Mouse (Mus musculus): ENCODE measurements around the gene Kdm2b. TPM values are rescaled to one million over a fixed set of nuclear protein-coding genes. Genes with fewer than 3 reads are reported as not detected.
A peak's percentile ranks its signal among the peaks of the same experiment; 100 is the strongest.

The Kdm2b gene
- polyA plus RNA-seq, 1 experiment from 2014 or later, result 7.6 TPM

- ATAC-seq, result peak; percentile 28
- Histone ChIP-seq H3K36me3 (ENCODE audit: control insufficient read depth, insufficient read depth) (0 out of 2 replicates have a peak, but pooled peaks cover 4% of the 10 kb centered on the region), H3K9ac (ENCODE audit: low read depth, low read length) (peak overlapping the region; percentile 34; the same call in 1 of the 2 replicates), H3K27me3 (replicated peaks; ENCODE audit: control insufficient read depth, insufficient read depth, low read length) (no peaks in the 10 kb centered on the region; the same call in 1 of the 2 replicates), H3K4me3 (ENCODE audit: low read depth, low read length) (peak overlapping the region; percentile 43), H3K27ac (ENCODE audit: low read depth, low read length) (no peak overlapping the region), H3K4me1 (replicated peaks; ENCODE audit: control insufficient read depth, insufficient read depth, low read length) (peaks cover 7% of the 10 kb centered on the region; the same call in 1 of the 2 replicates), H3K4me2 (replicated peaks; ENCODE audit: low read depth) (peak overlapping the region; percentile 86), H3K9me3 (ENCODE audit: control insufficient read depth) (no peaks in the 10 kb centered on the region)
- peak; percentile 16; the same call in 1 of the 2 replicates for TF ChIP-seq CTCF (IDR thresholded peaks at IDR 0.05; ENCODE audit: low read depth)
- 5% methylated on average over 55 of the region's 59 CpGs for WGBS
These were observed 37.5 kb downstream of the Kdm2b start for GRCm38 (mm10) chr5:122951913-122952641.

- WGBS, result 8% methylated on average over 30 of the region's 30 CpGs
- H3K27me3 ChIP-seq (replicated peaks; ENCODE audit: control insufficient read depth, insufficient read depth, low read length), result no peaks in the 10 kb centered on the region; the same call in 1 of the 2 replicates
- TF ChIP-seq CTCF (IDR thresholded peaks at IDR 0.05; ENCODE audit: low read depth), result 0 out of 2 replicates have a peak, but pooled peaks have one; percentile 1
- peaks cover 9% of the 10 kb centered on the region; the same call in 1 of the 2 replicates for H3K36me3 ChIP-seq (ENCODE audit: control insufficient read depth, insufficient read depth)
- peaks cover 7% of the 10 kb centered on the region; the same call in 1 of the 2 replicates for H3K4me1 ChIP-seq (replicated peaks; ENCODE audit: control insufficient read depth, insufficient read depth, low read length)
- no peak overlapping the region for H3K27ac ChIP-seq (ENCODE audit: low read depth, low read length)
- peak; percentile 64 for ATAC-seq
- H3K9me3 ChIP-seq (ENCODE audit: control insufficient read depth), result no peaks in the 10 kb centered on the region
- peak overlapping the region; percentile 86 for H3K4me2 ChIP-seq (replicated peaks; ENCODE audit: low read depth)
- H3K9ac ChIP-seq (ENCODE audit: low read depth, low read length), result no peak overlapping the region
- H3K4me3 ChIP-seq (ENCODE audit: low read depth, low read length), result peak overlapping the region; percentile 43
These were observed 38.3 kb downstream of the Kdm2b start for GRCm38 (mm10) chr5:122951056-122951912.

DNA sequence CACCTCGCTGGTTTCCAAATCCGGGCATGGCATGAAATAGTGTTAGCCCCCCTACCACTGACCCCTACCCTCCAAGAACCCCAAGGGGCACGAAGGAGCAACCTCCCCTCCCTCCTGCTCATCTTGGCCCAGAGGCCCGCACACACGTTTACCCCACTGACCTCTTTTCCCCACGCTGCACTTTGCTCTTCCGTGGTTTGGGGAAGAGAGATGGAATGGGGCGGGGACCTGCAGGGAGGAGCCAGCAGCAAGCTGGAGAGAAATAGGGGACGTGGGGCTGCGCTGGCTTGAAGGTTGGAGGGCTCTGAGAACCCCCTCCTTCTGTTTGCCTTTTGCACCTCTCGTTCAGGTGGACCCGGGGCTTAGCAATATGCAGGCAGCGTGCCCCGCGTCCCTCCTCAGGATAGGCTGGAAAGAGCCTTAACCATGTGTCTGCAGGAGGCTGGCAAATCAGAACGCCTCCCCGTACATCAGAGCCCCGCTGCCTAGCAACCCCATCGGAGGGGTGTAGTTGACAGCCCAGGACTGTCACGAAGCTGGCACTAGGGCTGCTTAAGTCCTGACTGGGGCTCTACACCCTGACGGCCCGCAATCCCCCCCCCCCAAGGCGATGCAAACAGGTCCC, 39.2 kb downstream of the Kdm2b start:
- no peak overlapping the region for H3K27ac ChIP-seq (ENCODE audit: low read depth, low read length)
- no peak overlapping the region for H3K9ac ChIP-seq (ENCODE audit: low read depth, low read length)
- peaks cover 7% of the 10 kb centered on the region; the same call in 1 of the 2 replicates for H3K4me1 ChIP-seq (replicated peaks; ENCODE audit: control insufficient read depth, insufficient read depth, low read length)
- peak overlapping the region; percentile 86 for H3K4me2 ChIP-seq (replicated peaks; ENCODE audit: low read depth)
- H3K4me3 ChIP-seq (ENCODE audit: low read depth, low read length), result peak overlapping the region; percentile 43; the same call in 1 of the 2 replicates
- H3K36me3 ChIP-seq (ENCODE audit: control insufficient read depth, insufficient read depth), result peaks cover 9% of the 10 kb centered on the region; the same call in 1 of the 2 replicates
- H3K9me3 ChIP-seq (ENCODE audit: control insufficient read depth), result no peaks in the 10 kb centered on the region
- 24% methylated on average over 23 of the region's 23 CpGs for WGBS
- no peak for TF ChIP-seq CTCF (IDR thresholded peaks at IDR 0.05; ENCODE audit: low read depth)
- ATAC-seq, result peak; percentile 30; the same call in 1 of the 2 replicates
- H3K27me3 ChIP-seq (replicated peaks; ENCODE audit: control insufficient read depth, insufficient read depth, low read length), result no peaks in the 10 kb centered on the region; the same call in 1 of the 2 replicates

GRCm38 (mm10) chr5:122949101-122949500, 40.5 kb downstream of the Kdm2b start:
- no peak for ATAC-seq
- no peak for TF ChIP-seq CTCF (IDR thresholded peaks at IDR 0.05; ENCODE audit: low read depth)
- Histone ChIP-seq H3K9ac (ENCODE audit: low read depth, low read length) (no peak overlapping the region), H3K4me3 (ENCODE audit: low read depth, low read length) (no peak overlapping the region), H3K27ac (ENCODE audit: low read depth, low read length) (no peak overlapping the region), H3K27me3 (replicated peaks; ENCODE audit: control insufficient read depth, insufficient read depth, low read length) (no peaks in the 10 kb centered on the region; the same call in 1 of the 2 replicates), H3K9me3 (ENCODE audit: control insufficient read depth) (no peaks in the 10 kb centered on the region), H3K36me3 (ENCODE audit: control insufficient read depth, insufficient read depth) (peaks cover 9% of the 10 kb centered on the region; the same call in 1 of the 2 replicates), H3K4me1 (replicated peaks; ENCODE audit: control insufficient read depth, insufficient read depth, low read length) (peaks cover 7% of the 10 kb centered on the region; the same call in 1 of the 2 replicates), H3K4me2 (replicated peaks; ENCODE audit: low read depth) (no peak overlapping the region)
- 86% methylated on average over 8 of the region's 8 CpGs for WGBS

- WGBS, result 88% methylated on average over 12 of the region's 12 CpGs
- Histone ChIP-seq H3K4me1 (replicated peaks; ENCODE audit: control insufficient read depth, insufficient read depth, low read length) (peaks cover 7% of the 10 kb centered on the region; the same call in 1 of the 2 replicates), H3K4me2 (replicated peaks; ENCODE audit: low read depth) (no peak overlapping the region), H3K27me3 (replicated peaks; ENCODE audit: control insufficient read depth, insufficient read depth, low read length) (no peaks in the 10 kb centered on the region; the same call in 1 of the 2 replicates), H3K36me3 (ENCODE audit: control insufficient read depth, insufficient read depth) (peaks cover 9% of the 10 kb centered on the region; the same call in 1 of the 2 replicates), H3K9me3 (ENCODE audit: control insufficient read depth) (no peaks in the 10 kb centered on the region), H3K4me3 (ENCODE audit: low read depth, low read length) (no peak overlapping the region), H3K9ac (ENCODE audit: low read depth, low read length) (no peak overlapping the region), H3K27ac (ENCODE audit: low read depth, low read length) (no peak overlapping the region)
- ATAC-seq, result no peak
- no peak for TF ChIP-seq CTCF (IDR thresholded peaks at IDR 0.05; ENCODE audit: low read depth)
These were observed 42.1 kb downstream of the Kdm2b start for GRCm38 (mm10) chr5:122947534-122947933.

Measured in intestine, postnatal 0 days (tissue).